9 mouse cellular contexts compared by ENCODE assay signal in the genomic region with DNA sequence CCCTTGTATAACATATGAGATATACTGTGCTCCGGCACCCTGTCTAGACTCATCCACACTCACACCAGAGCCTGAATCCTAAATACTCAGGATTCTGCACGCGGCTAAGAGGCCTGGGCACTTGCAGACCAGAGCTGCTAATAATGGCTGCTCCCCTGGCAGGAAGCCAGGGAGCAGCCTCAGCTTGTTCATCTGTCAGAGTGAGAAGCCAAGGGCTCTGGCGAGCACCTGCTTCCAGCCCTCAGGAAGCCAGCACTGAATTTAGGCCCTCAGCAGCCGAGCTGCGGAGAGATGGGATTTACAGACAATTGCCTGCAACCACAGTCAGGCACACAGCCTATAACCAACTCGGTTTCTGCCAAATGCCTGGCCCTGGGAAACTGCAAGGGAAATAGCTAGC. TPM values are rescaled to one million over a fixed set of nuclear protein-coding genes. Genes with fewer than 3 reads are reported as not detected.
DNase-seq lines count a peak whose midpoint lies in the region; ATAC-seq lines count a peak whose summit lies in the region.
"Had no signal": no experiment of that assay in that cellular context is flagged by ENCODE, and none has a peak within 500 bp of the region (broad histone marks: within the 10 kb centered on the region; RNA-seq: fewer than 3 reads in every experiment).

No protein-coding gene starts in this region.

- H3K4me3 ChIP-seq in forebrain, embryonic 12.5 days (replicated peaks), result no peak overlapping the region
- H3K4me3 ChIP-seq: liver, embryonic 13.5 days had no signal

- no peak overlapping the region for H3K4me2 ChIP-seq in forebrain, embryonic 12.5 days
- H3K4me2 ChIP-seq: liver, embryonic 13.5 days had no signal

- no peaks in the 10 kb centered on the region for H3K36me3 ChIP-seq in forebrain, embryonic 12.5 days (replicated peaks)
- H3K36me3 ChIP-seq: liver, embryonic 13.5 days had no signal

- H3K4me1 ChIP-seq in forebrain, embryonic 12.5 days, result peaks cover 27% of the 10 kb centered on the region
- H3K4me1 ChIP-seq: liver, embryonic 13.5 days had no signal

- no peak for DNase-seq in frontal cortex, postnatal 25 days (ENCODE audit: low spot score in 2 of 2)
- DNase-seq in NIH3T3 (ENCODE audit: low read depth), result peak; percentile 36
- peak; percentile 62 to 65 for DNase-seq in heart, postnatal 10 days
- peak; percentile 12 for DNase-seq in lung, postnatal 10 days
- no peak for DNase-seq in embryo, embryonic 11 days
- DNase-seq in B cell, adult 2 months, result no peak
- DNase-seq: liver, embryonic 13.5 days had no signal

- peak; percentile 59 for ATAC-seq in frontal cortex, adult (ENCODE audit: low TSS enrichment)
- peak; percentile 82 for ATAC-seq in forebrain, embryonic 12.5 days (ENCODE audit: low FRiP score)

- H3K9me3 ChIP-seq in forebrain, embryonic 12.5 days, result no peaks in the 10 kb centered on the region
- H3K9me3 ChIP-seq: liver, embryonic 13.5 days had no signal

- peak overlapping the region; percentile 87 for H3K27ac ChIP-seq in forebrain, embryonic 12.5 days
- H3K27ac ChIP-seq: liver, embryonic 13.5 days had no signal

- WGBS in forebrain, embryonic 12.5 days, result 32% methylated on average over 7 of the region's 7 CpGs

- intact Hi-C loops in heart, postnatal 10 days (cut with DNase I), result no loop called here

- H3K9ac ChIP-seq in forebrain, embryonic 12.5 days, result no peak overlapping the region
- H3K9ac ChIP-seq: liver, embryonic 13.5 days had no signal

- no peaks in the 10 kb centered on the region for H3K27me3 ChIP-seq in forebrain, embryonic 12.5 days
- H3K27me3 ChIP-seq: liver, embryonic 13.5 days had no signal

RNA-seq across cellular contexts. Expression of a gene that starts 15.3 kb away (rescaled TPM):
- 88.6 and 103 TPM in 2 replicates for polyA plus RNA-seq in forebrain, embryonic 12.5 days (2016; fragmentation: Nextera tagmentation; extraction: Ambion mirVana)
- total RNA-seq in heart, postnatal 10 days (2021), result 100 to 1,000 TPM; 177 to 181 TPM

Comparison
In these comparisons a context has a peak if more than half of its experiments do, and no peak if none do; other contexts are left out.
1. DNase-seq: peak in NIH3T3 (single experiment), heart, postnatal 10 days (2 of 2) and lung, postnatal 10 days (single experiment); none in frontal cortex, postnatal 25 days (0 of 2), embryo, embryonic 11 days (single experiment) and B cell, adult 2 months (0 of 2).